Mouse (Mus musculus): ENCODE data around the gene Plekhg5.
"Not testable (repeated sequence)": the region's sequence is repeated elsewhere in the genome, so short reads cannot be mapped to it uniquely, and the experiment has no call there.

Plekhg5 gene

GRCm38 (mm10) chr4:152072121-152072601 lies at the start of gene Plekhg5:
Gene Plekhg5 (plus strand): TSS chr4:152072498.
- DNase-seq (ENCODE audit: low spot score), result no peak

- no peak for DNase-seq (ENCODE audit: low spot score)
Measured at GRCm38 (mm10) chr4:152022506-152022905, 49.8 kb upstream of the Plekhg5 start.

- DNase-seq (ENCODE audit: low spot score), result no peak
Measured at GRCm38 (mm10) chr4:152024525-152024924, 47.8 kb upstream of the Plekhg5 start.

GRCm38 (mm10) chr4:152026751-152027508 lies 45.4 kb upstream of the Plekhg5 start:
- peak; percentile 40 for DNase-seq (ENCODE audit: low spot score)

GRCm38 (mm10) chr4:152027524-152027923 lies 44.8 kb upstream of the Plekhg5 start, which contains the start of gene Zbtb48:
Gene Zbtb48 (minus strand): TSS chr4:152027671.
- peak; percentile 98 for DNase-seq (ENCODE audit: low spot score)

GRCm38 (mm10) chr4:152028456-152028855 lies 43.8 kb upstream of the Plekhg5 start:
- DNase-seq (ENCODE audit: low spot score), result no peak

- DNase-seq (ENCODE audit: low spot score), result no peak
Measured at GRCm38 (mm10) chr4:152029087-152029486, 43.2 kb upstream of the Plekhg5 start.

- DNase-seq (ENCODE audit: low spot score), result no peak
Measured at GRCm38 (mm10) chr4:152029997-152030396, 42.3 kb upstream of the Plekhg5 start.

GRCm38 (mm10) chr4:152032922-152033321 lies 39.4 kb upstream of the Plekhg5 start:
- DNase-seq (ENCODE audit: low spot score), result no peak

- DNase-seq (ENCODE audit: low spot score), result not testable (repeated sequence)
Measured at GRCm38 (mm10) chr4:152036464-152036863, 35.8 kb upstream of the Plekhg5 start.

- DNase-seq (ENCODE audit: low spot score), result no peak
Measured at GRCm38 (mm10) chr4:152038225-152038984, 33.9 kb upstream of the Plekhg5 start, which contains the start of gene Tas1r1. Gene Tas1r1 (minus strand): TSS chr4:152038568.

- peak; percentile 91 for DNase-seq (ENCODE audit: low spot score)
Measured at GRCm38 (mm10) chr4:152038985-152039830, 33.1 kb upstream of the Plekhg5 start, which contains the start of gene Nol9. Gene Nol9 (plus strand): TSS chr4:152039321.

- DNase-seq (ENCODE audit: low spot score), result no peak
Measured at GRCm38 (mm10) chr4:152039831-152040310, 32.4 kb upstream of the Plekhg5 start.

GRCm38 (mm10) chr4:152041924-152042641 lies 30.2 kb upstream of the Plekhg5 start:
- DNase-seq (ENCODE audit: low spot score), result no peak

- no peak for DNase-seq (ENCODE audit: low spot score)
Measured at GRCm38 (mm10) chr4:152043171-152043570, 29.1 kb upstream of the Plekhg5 start.

- DNase-seq (ENCODE audit: low spot score), result no peak
Measured at GRCm38 (mm10) chr4:152044609-152045008, 27.7 kb upstream of the Plekhg5 start.

GRCm38 (mm10) chr4:152062390-152063110 lies 9.7 kb upstream of the Plekhg5 start:
- DNase-seq (ENCODE audit: low spot score), result no peak

GRCm38 (mm10) chr4:152067280-152067679 lies 5.0 kb upstream of the Plekhg5 start:
- no peak for DNase-seq (ENCODE audit: low spot score)

- no peak for DNase-seq (ENCODE audit: low spot score)
Measured at GRCm38 (mm10) chr4:152068166-152068724, 4.1 kb upstream of the Plekhg5 start.

- DNase-seq (ENCODE audit: low spot score), result no peak
Measured at GRCm38 (mm10) chr4:152069245-152069644, 3.1 kb upstream of the Plekhg5 start.

All from embryo, embryonic 10 days (tissue).